Mouse (Mus musculus): Measurements from ENCODE around the gene Pde8b.

DNA sequence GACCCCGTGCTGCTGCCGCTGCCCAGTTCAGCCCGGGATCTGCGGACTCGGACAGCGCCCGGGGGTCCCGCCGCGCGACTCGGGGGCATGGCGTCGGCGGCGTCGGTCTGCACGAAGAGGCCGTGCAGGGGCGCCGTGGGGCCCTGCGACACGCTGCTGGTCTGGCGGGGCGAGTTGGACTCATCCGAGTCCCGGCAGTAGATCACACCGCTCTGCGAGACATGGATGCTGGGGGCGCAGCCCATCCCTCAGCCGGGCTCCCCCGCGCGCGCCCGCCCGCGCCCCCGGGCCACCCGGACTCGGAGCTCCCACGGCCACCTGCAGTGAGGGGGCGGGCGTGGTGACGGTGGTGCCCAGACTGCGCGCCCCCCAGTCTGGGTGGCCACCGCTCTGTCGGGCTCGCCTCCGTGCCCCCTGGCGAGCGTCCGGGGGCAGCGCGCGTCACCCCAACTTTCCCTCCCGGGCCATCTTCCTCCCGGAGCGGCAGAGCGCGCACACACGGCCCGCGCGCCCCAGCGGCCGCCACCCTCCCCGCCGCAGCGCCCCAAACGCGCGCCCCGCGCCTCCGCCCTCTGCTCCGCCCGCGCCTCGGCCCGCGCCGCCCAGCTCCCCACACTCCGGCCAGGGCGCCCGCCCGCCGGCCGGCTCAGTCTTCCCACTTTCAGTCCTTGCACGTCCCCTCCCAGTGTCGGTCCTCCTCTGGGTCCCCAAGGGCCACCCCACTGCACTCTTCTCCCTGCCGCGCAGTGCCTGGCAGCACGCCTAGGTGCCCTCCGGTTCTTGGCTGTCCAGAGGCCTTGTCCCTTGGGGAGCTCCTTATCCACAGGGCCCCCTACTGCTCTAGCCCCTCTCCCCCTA is 27.3 kb downstream of the Pde8b start:
- no peak for TF ChIP-seq CTCF (IDR thresholded peaks at IDR 0.05; ENCODE audit: low read depth, low read length)
- TF ChIP-seq EP300 (IDR thresholded peaks at IDR 0.05; ENCODE audit: insufficient read depth, low read depth, low read length): no peak

Data from ES-Bruce4 (cell line).